Mouse (Mus musculus): ENCODE measurements around the gene Abhd10. TPM values are rescaled to one million over a fixed set of nuclear protein-coding genes. Genes with fewer than 3 reads are reported as not detected.

The Abhd10 gene
- polyA plus RNA-seq, 1 experiment from 2014 or later, result 33.6 TPM

Other genes with a start within 250 kb of the Abhd10 start
- not detected in 2 replicates for gene Gm609, start 250.0 kb downstream of the Abhd10 start, polyA plus RNA-seq (2014; fragmentation: Nextera tagmentation; extraction: Ambion mirVana)
- not detected in 2 replicates for gene Gm17783, start 210.9 kb downstream of the Abhd10 start, polyA plus RNA-seq (2014; fragmentation: Nextera tagmentation; extraction: Ambion mirVana)
- not detected in 2 replicates for gene Slc9c1, start 207.6 kb downstream of the Abhd10 start, polyA plus RNA-seq (2014; fragmentation: Nextera tagmentation; extraction: Ambion mirVana)
- gene Gcsam, start 132.6 kb downstream of the Abhd10 start, polyA plus RNA-seq (2014; fragmentation: Nextera tagmentation; extraction: Ambion mirVana), result 0.04 and 0.41 TPM in 2 replicates
- 0.09 and 0.14 TPM in 2 replicates for gene BC016579, start 88.9 kb downstream of the Abhd10 start, polyA plus RNA-seq (2014; fragmentation: Nextera tagmentation; extraction: Ambion mirVana)
- 0.21 and 0.37 TPM in 2 replicates for gene Tmprss7, start 49.3 kb downstream of the Abhd10 start, polyA plus RNA-seq (2014; fragmentation: Nextera tagmentation; extraction: Ambion mirVana)
- 29.2 and 30.2 TPM in 2 replicates for gene Tagln3, start 18.3 kb downstream of the Abhd10 start, polyA plus RNA-seq (2014; fragmentation: Nextera tagmentation; extraction: Ambion mirVana)
- gene Phldb2, start 210.6 kb upstream of the Abhd10 start, polyA plus RNA-seq (2014; fragmentation: Nextera tagmentation; extraction: Ambion mirVana), result 47.6 and 49.3 TPM in 2 replicates